Mouse (Mus musculus) midbrain, embryonic 13.5 days (tissue): ENCODE measurements around the gene Med15. TPM values are rescaled to one million over a fixed set of nuclear protein-coding genes. Genes with fewer than 3 reads are reported as not detected.

Experiments used
- ATAC-seq: fragments of 200-750 bp; cut with Nextera tagmentation; 2 replicates; pipeline ENCODE4 v1.8.0; 2017; ENCODE audit warnings: mild to moderate bottlenecking, moderate TSS enrichment, moderate library complexity
- H3K27ac ChIP-seq: fragments of 300-500 bp; sonication (generic); 2 replicates; pipeline ENCODE4 v1.5.1; 2015; ENCODE audit warnings: inconsistent platforms, mild to moderate bottlenecking, moderate library complexity
- H3K27me3 ChIP-seq: fragments of 300-500 bp; sonication (generic); 2 replicates; pipeline ENCODE4 v1.6.1; 2015; ENCODE audit warnings: mild to moderate bottlenecking, inconsistent platforms
- H3K36me3 ChIP-seq: fragments of 300-500 bp; sonication (generic); 2 replicates; pipeline ENCODE4 v1.6.1; 2015; ENCODE audit warnings: mild to moderate bottlenecking, inconsistent platforms
- H3K4me1 ChIP-seq: fragments of 300-500 bp; sonication (generic); replicated peaks from 2 replicates; pipeline ENCODE4 v1.6.1; 2015; ENCODE audit warnings: inconsistent platforms
- H3K4me2 ChIP-seq: fragments of 300-500 bp; sonication (generic); replicated peaks from 2 replicates; pipeline ENCODE4 v1.6.1; 2015; ENCODE audit warnings: moderate library complexity, mild to moderate bottlenecking, inconsistent platforms
- H3K4me3 ChIP-seq: fragments of 300-500 bp; sonication (generic); replicated peaks from 2 replicates; pipeline ENCODE4 v1.5.1; 2015; ENCODE audit warnings: mild to moderate bottlenecking, inconsistent platforms
- H3K9ac ChIP-seq: fragments of 300-500 bp; sonication (generic); replicated peaks from 2 replicates; pipeline ENCODE4 v1.6.1; 2015; ENCODE audit warnings: mild to moderate bottlenecking, inconsistent platforms
- H3K9me3 ChIP-seq: fragments of 300-500 bp; sonication (generic); 2 replicates; pipeline ENCODE4 v1.6.1; 2016; ENCODE audit warnings: mild to moderate bottlenecking, inconsistent platforms
- WGBS: fragments of 180-500 bp; shearing (Covaris S2); methylation state at CpG from one replicate; pipeline ENCODE4 v1.1.7; 2015; 5-methylcytosine and 5-hydroxymethylcytosine counted together
- polyA plus RNA-seq: library from polyadenylated mRNA; unstranded; fragments of >200 nt; fragmentation: Nextera tagmentation; extraction: Ambion mirVana; gene quantifications from 2 replicates; pipeline ENCODE4 v1.2.1, GENCODE M21; 2015

Gene Med15
- 44.7 and 47.7 TPM in 2 replicates for polyA plus RNA-seq

GRCm38 (mm10) chr16:17732841-17733340, at the start of gene Med15:
Gene Med15, minus strand, starts transcription at chr16:17732891.
- Histone ChIP-seq H3K27me3 (peaks cover 3% of the 10 kb centered on the region; the same call in 1 of the 2 replicates), H3K36me3 (no peaks in the 10 kb centered on the region), H3K27ac (no peak within 1 kb of the TSS), H3K4me1 (no peaks in the 10 kb centered on the region), H3K4me2 (no peak within 1 kb of the TSS), H3K4me3 (no peak within 1 kb of the TSS), H3K9ac (no peak within 1 kb of the TSS), H3K9me3 (no peaks in the 10 kb centered on the region)
- ATAC-seq: no peak
- 53% methylated on average over 3 of the region's 3 CpGs for WGBS

- 89% methylated on average over 1 of the region's 1 CpGs for WGBS
- no peak overlapping the region for H3K27ac ChIP-seq
- no peaks in the 10 kb centered on the region for H3K27me3 ChIP-seq
- no peak overlapping the region for H3K4me3 ChIP-seq
- H3K4me2 ChIP-seq: no peak overlapping the region
- no peak for ATAC-seq
- peaks cover 67% of the 10 kb centered on the region for H3K36me3 ChIP-seq
- no peak overlapping the region for H3K9ac ChIP-seq
- H3K9me3 ChIP-seq: no peaks in the 10 kb centered on the region
- no peaks in the 10 kb centered on the region for H3K4me1 ChIP-seq
Measured at GRCm38 (mm10) chr16:17779692-17780091, 47.0 kb upstream of the Med15 start.

GRCm38 (mm10) chr16:17778223-17778622, 45.5 kb upstream of the Med15 start:
- no peaks in the 10 kb centered on the region for H3K9me3 ChIP-seq
- no peaks in the 10 kb centered on the region for H3K4me1 ChIP-seq
- H3K4me3 ChIP-seq: no peak overlapping the region
- no peak overlapping the region for H3K27ac ChIP-seq
- H3K9ac ChIP-seq: no peak overlapping the region
- peaks cover 62% of the 10 kb centered on the region for H3K36me3 ChIP-seq
- no peak overlapping the region for H3K4me2 ChIP-seq
- H3K27me3 ChIP-seq: no peaks in the 10 kb centered on the region
- no peak for ATAC-seq
- 93% methylated on average over 4 of the region's 4 CpGs for WGBS

GRCm38 (mm10) chr16:17776828-17777227, 44.1 kb upstream of the Med15 start:
- H3K27me3 ChIP-seq: no peaks in the 10 kb centered on the region
- no peaks in the 10 kb centered on the region for H3K4me1 ChIP-seq
- no peak overlapping the region for H3K4me2 ChIP-seq
- H3K4me3 ChIP-seq: no peak overlapping the region
- no peak for ATAC-seq
- H3K36me3 ChIP-seq: peaks cover 62% of the 10 kb centered on the region
- 70% methylated on average over 11 of the region's 11 CpGs for WGBS
- no peak overlapping the region for H3K27ac ChIP-seq
- no peak overlapping the region for H3K9ac ChIP-seq
- H3K9me3 ChIP-seq: no peaks in the 10 kb centered on the region

GRCm38 (mm10) chr16:17771117-17771865, 38.6 kb upstream of the Med15 start:
- H3K27me3 ChIP-seq: no peaks in the 10 kb centered on the region
- no peak overlapping the region for H3K4me3 ChIP-seq
- no peak overlapping the region for H3K4me2 ChIP-seq
- peaks cover 57% of the 10 kb centered on the region for H3K36me3 ChIP-seq
- no peaks in the 10 kb centered on the region for H3K4me1 ChIP-seq
- no peaks in the 10 kb centered on the region for H3K9me3 ChIP-seq
- ATAC-seq: no peak
- H3K27ac ChIP-seq: no peak overlapping the region
- WGBS: 82% methylated on average over 4 of the region's 4 CpGs
- no peak overlapping the region for H3K9ac ChIP-seq

GRCm38 (mm10) chr16:17768834-17769233, 36.1 kb upstream of the Med15 start:
- H3K4me2 ChIP-seq: no peak overlapping the region
- H3K9ac ChIP-seq: no peak overlapping the region
- no peak overlapping the region for H3K4me3 ChIP-seq
- no peaks in the 10 kb centered on the region for H3K9me3 ChIP-seq
- H3K27ac ChIP-seq: no peak overlapping the region
- WGBS: 90% methylated on average over 7 of the region's 7 CpGs
- ATAC-seq: no peak
- H3K27me3 ChIP-seq: no peaks in the 10 kb centered on the region
- no peaks in the 10 kb centered on the region for H3K4me1 ChIP-seq
- peaks cover 64% of the 10 kb centered on the region for H3K36me3 ChIP-seq

- Histone ChIP-seq H3K9me3 (no peaks in the 10 kb centered on the region), H3K9ac (no peak overlapping the region), H3K4me3 (no peak overlapping the region), H3K36me3 (peaks cover 41% of the 10 kb centered on the region), H3K27ac (no peak overlapping the region), H3K4me2 (no peak overlapping the region), H3K4me1 (peaks cover 35% of the 10 kb centered on the region), H3K27me3 (no peaks in the 10 kb centered on the region)
- WGBS: 91% methylated on average over 4 of the region's 4 CpGs
- no peak for ATAC-seq
Measured at GRCm38 (mm10) chr16:17764108-17764511, 31.4 kb upstream of the Med15 start.

GRCm38 (mm10) chr16:17761074-17761473, 28.4 kb upstream of the Med15 start:
- Histone ChIP-seq H3K9me3 (no peaks in the 10 kb centered on the region), H3K9ac (no peak overlapping the region), H3K27ac (no peak overlapping the region), H3K4me1 (peaks cover 41% of the 10 kb centered on the region), H3K36me3 (peaks cover 18% of the 10 kb centered on the region), H3K27me3 (peaks cover 6% of the 10 kb centered on the region; the same call in 1 of the 2 replicates), H3K4me2 (peak overlapping the region; percentile 89; the same call in 1 of the 2 replicates), H3K4me3 (0 out of 2 replicates have a peak overlapping the region, but pooled peaks have one; percentile 71)
- no peak for ATAC-seq
- 72% methylated on average over 1 of the region's 1 CpGs for WGBS

- Histone ChIP-seq H3K9me3 (no peaks in the 10 kb centered on the region), H3K27ac (no peak overlapping the region), H3K4me1 (peaks cover 41% of the 10 kb centered on the region), H3K27me3 (peaks cover 6% of the 10 kb centered on the region; the same call in 1 of the 2 replicates), H3K36me3 (peaks cover 13% of the 10 kb centered on the region), H3K9ac (peak overlapping the region; percentile 89), H3K4me2 (peak overlapping the region; percentile 89), H3K4me3 (peak overlapping the region; percentile 71)
- WGBS: 37% methylated on average over 8 of the region's 8 CpGs
- ATAC-seq: no peak; the same call in 1 of the 2 replicates
Measured at GRCm38 (mm10) chr16:17760657-17761056, 28.0 kb upstream of the Med15 start.

GRCm38 (mm10) chr16:17759813-17760321, 27.2 kb upstream of the Med15 start:
- WGBS: 2% methylated on average over 52 of the region's 54 CpGs
- Histone ChIP-seq H3K27me3 (peaks cover 6% of the 10 kb centered on the region; the same call in 1 of the 2 replicates), H3K27ac (peak overlapping the region; percentile 81), H3K4me3 (peak overlapping the region; percentile 71), H3K4me2 (peak overlapping the region; percentile 89), H3K36me3 (peaks cover 11% of the 10 kb centered on the region), H3K9me3 (no peaks in the 10 kb centered on the region), H3K4me1 (peaks cover 41% of the 10 kb centered on the region), H3K9ac (peak overlapping the region; percentile 89)
- ATAC-seq: peak; percentile 59

GRCm38 (mm10) chr16:17759344-17759773, 26.7 kb upstream of the Med15 start, which contains the start of gene Klhl22:
Gene Klhl22, plus strand, starts transcription at chr16:17759618.
- Histone ChIP-seq H3K4me2 (peak within 1 kb of the TSS; percentile 89), H3K4me1 (peaks cover 41% of the 10 kb centered on the region), H3K36me3 (peaks cover 8% of the 10 kb centered on the region), H3K4me3 (peak within 1 kb of the TSS; percentile 71), H3K27me3 (peaks cover 6% of the 10 kb centered on the region; the same call in 1 of the 2 replicates), H3K9me3 (no peaks in the 10 kb centered on the region), H3K27ac (peak within 1 kb of the TSS; percentile 81), H3K9ac (peak within 1 kb of the TSS; percentile 89)
- peak; percentile 95 for ATAC-seq
- 1% methylated on average over 28 of the region's 28 CpGs for WGBS

GRCm38 (mm10) chr16:17758902-17759301, 26.2 kb upstream of the Med15 start:
- peak overlapping the region; percentile 89 for H3K9ac ChIP-seq
- peaks cover 6% of the 10 kb centered on the region; the same call in 1 of the 2 replicates for H3K27me3 ChIP-seq
- peaks cover 41% of the 10 kb centered on the region for H3K4me1 ChIP-seq
- H3K27ac ChIP-seq: peak overlapping the region; percentile 54
- H3K36me3 ChIP-seq: peaks cover 3% of the 10 kb centered on the region; the same call in 1 of the 2 replicates
- WGBS: 65% methylated on average over 9 of the region's 9 CpGs
- H3K4me2 ChIP-seq: peak overlapping the region; percentile 89
- peak; percentile 48; the same call in 1 of the 2 replicates for ATAC-seq
- H3K9me3 ChIP-seq: no peaks in the 10 kb centered on the region
- peak overlapping the region; percentile 71 for H3K4me3 ChIP-seq
